Mouse (Mus musculus) small intestine, adult 2 months (tissue): ENCODE results near the gene Bnipl.

ENCODE experiments used
- CTCF ChIP-seq: fragments of 200-500 bp; IDR thresholded peaks from 2 replicates; pipeline ENCODE4 v1.5.1; 2012; ENCODE audit warnings: low read depth, mild to moderate bottlenecking, control low read depth, inconsistent platforms, low read length, moderate library complexity, mixed read lengths; ENCODE audit not compliant: insufficient replicate concordance, insufficient read length; ENCODE audit errors: extremely low read depth
- POLR2A ChIP-seq: fragments of 200-500 bp; IDR thresholded peaks from 2 replicates; pipeline ENCODE4 v1.6.1; 2012; ENCODE audit warnings: low read depth, mild to moderate bottlenecking, control low read depth, inconsistent platforms, low read length, moderate library complexity

DNA sequence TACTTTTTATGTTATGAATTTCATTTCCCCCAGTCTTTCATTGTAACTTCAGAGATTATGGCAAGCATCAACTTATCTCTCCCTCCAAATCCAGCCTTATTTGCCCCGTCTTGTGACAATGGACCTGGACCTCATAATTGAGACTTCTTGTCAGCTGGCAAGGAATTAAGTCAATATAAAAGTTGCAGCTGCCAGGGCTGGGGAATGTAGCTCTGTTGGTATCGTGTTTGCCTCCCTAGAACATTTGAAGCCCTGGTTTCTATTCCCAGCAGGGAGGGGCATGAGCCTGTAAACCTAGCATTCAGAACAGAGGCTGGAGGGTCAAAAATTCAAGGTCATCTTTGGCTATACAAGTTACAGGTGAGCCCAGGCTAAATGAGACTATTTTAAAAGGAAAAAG, 55.2 kb downstream of the Bnipl start:
- TF ChIP-seq CTCF (no peak), POLR2A (no peak)
